ENCODE assay signal across 21 mouse cellular contexts in the genomic region with DNA sequence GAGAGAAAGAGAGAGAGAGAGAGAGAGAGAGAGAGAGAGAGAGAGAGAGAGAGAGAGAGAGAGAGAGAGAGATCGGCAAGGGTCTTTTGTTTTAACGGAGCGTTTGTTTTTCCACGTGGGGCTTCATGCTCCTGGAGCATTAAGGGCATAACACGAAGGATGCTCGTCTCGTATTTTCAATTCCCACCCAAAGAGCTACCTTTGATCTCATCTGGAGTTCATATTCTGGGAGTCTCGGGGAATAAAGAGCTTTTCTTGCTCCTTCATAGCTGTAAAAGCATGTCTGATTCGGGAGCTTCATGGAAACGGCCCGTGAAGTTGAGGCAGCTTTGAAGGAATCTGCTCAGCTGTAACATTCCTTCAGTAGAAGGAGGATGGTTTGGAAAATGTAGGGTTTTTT.
DNase-seq lines count a peak whose midpoint lies in the region; ATAC-seq and TF ChIP-seq lines count a peak whose summit lies in the region.
"Had no signal": no experiment of that assay in that cellular context is flagged by ENCODE, and none has a peak within 500 bp of the region (broad histone marks: within the 10 kb centered on the region; RNA-seq: fewer than 3 reads in every experiment).

No protein-coding gene starts in this region.

- WGBS in hindbrain, embryonic 12.5 days = 37% methylated on average over 11 of the region's 11 CpGs
- WGBS in hindbrain, embryonic 10.5 days = 41% methylated on average over 11 of the region's 11 CpGs
- WGBS in midbrain, embryonic 15.5 days = 19% methylated on average over 11 of the region's 11 CpGs
- WGBS in midbrain, embryonic 16.5 days = 31% methylated on average over 11 of the region's 11 CpGs
- 16% methylated on average over 11 of the region's 11 CpGs for WGBS in midbrain, postnatal 0 days

- TF ChIP-seq CTCF in midbrain, postnatal 0 days (IDR thresholded peaks at IDR 0.05) = no peak

- H3K36me3 ChIP-seq in hindbrain, embryonic 12.5 days = no peaks in the 10 kb centered on the region
- H3K36me3 ChIP-seq in hindbrain, embryonic 10.5 days = no peaks in the 10 kb centered on the region
- no peaks in the 10 kb centered on the region for H3K36me3 ChIP-seq in midbrain, embryonic 15.5 days (replicated peaks)
- no peaks in the 10 kb centered on the region for H3K36me3 ChIP-seq in midbrain, embryonic 16.5 days (ENCODE audit: control insufficient read depth, insufficient read depth, low read length)
- H3K36me3 ChIP-seq in midbrain, postnatal 0 days (ENCODE audit: insufficient read depth, low read length) = no peaks in the 10 kb centered on the region
- H3K36me3 ChIP-seq: heart, embryonic 15.5 days; limb, embryonic 12.5 days had no signal

- no peak for DNase-seq in hindbrain, embryonic 10.5 days (ENCODE audit: low spot score)
- peak; percentile 10 for DNase-seq in forelimb bud, embryonic 11.5 days (ENCODE audit: low read depth, low spot score)
- no peak for DNase-seq in midbrain, postnatal 0 days (ENCODE audit: low spot score)
- DNase-seq in heart, postnatal 36 days = no peak
- DNase-seq in adipocyte (ENCODE audit: low spot score) = no peak
- DNase-seq: adrenal gland, postnatal 10 days; cerebellum, adult 18-20 months; forebrain, postnatal 0 days; gastrocnemius, postnatal 10 days; heart, adult 2 months; kidney, adult 8-10 months; layer of hippocampus, adult 9-11 months; lung, postnatal 10 days; right cerebral cortex, postnatal 14 days; thymus, postnatal 25 days had no signal

- H3K9me3 ChIP-seq in hindbrain, embryonic 12.5 days (replicated peaks) = no peaks in the 10 kb centered on the region
- 0 out of 2 replicates have a peak, but pooled peaks cover 5% of the 10 kb centered on the region for H3K9me3 ChIP-seq in hindbrain, embryonic 10.5 days
- no peaks in the 10 kb centered on the region for H3K9me3 ChIP-seq in midbrain, embryonic 15.5 days
- no peaks in the 10 kb centered on the region for H3K9me3 ChIP-seq in midbrain, embryonic 16.5 days (replicated peaks; ENCODE audit: control insufficient read depth, low read length, poor library complexity, severe bottlenecking)
- no peaks in the 10 kb centered on the region for H3K9me3 ChIP-seq in midbrain, postnatal 0 days (ENCODE audit: low read length)
- H3K9me3 ChIP-seq: heart, embryonic 15.5 days; limb, embryonic 12.5 days had no signal

- H3K4me3 ChIP-seq in hindbrain, embryonic 12.5 days = no peak overlapping the region
- H3K4me3 ChIP-seq in hindbrain, embryonic 10.5 days = no peak overlapping the region
- H3K4me3 ChIP-seq in midbrain, embryonic 15.5 days = no peak overlapping the region
- H3K4me3 ChIP-seq in midbrain, embryonic 16.5 days (ENCODE audit: low read depth, low read length) = no peak overlapping the region
- no peak overlapping the region for H3K4me3 ChIP-seq in midbrain, postnatal 0 days (ENCODE audit: low read depth, low read length)
- H3K4me3 ChIP-seq: heart, adult 2 months; heart, embryonic 15.5 days; limb, embryonic 12.5 days; myocyte had no signal

- intact Hi-C loops in heart, postnatal 36 days (cut with DNase I) = no loop called here

- H3K4me1 ChIP-seq in hindbrain, embryonic 12.5 days = no peaks in the 10 kb centered on the region
- H3K4me1 ChIP-seq in hindbrain, embryonic 10.5 days (replicated peaks) = peaks cover 22% of the 10 kb centered on the region
- peaks cover 7% of the 10 kb centered on the region; the same call in 1 of the 2 replicates for H3K4me1 ChIP-seq in midbrain, embryonic 15.5 days
- H3K4me1 ChIP-seq in midbrain, embryonic 16.5 days (ENCODE audit: control insufficient read depth, insufficient read depth, low read length) = no peaks in the 10 kb centered on the region
- H3K4me1 ChIP-seq in midbrain, postnatal 0 days (ENCODE audit: insufficient read depth, low read length) = no peaks in the 10 kb centered on the region
- H3K4me1 ChIP-seq: heart, embryonic 15.5 days had no signal

- ATAC-seq in hindbrain, embryonic 12.5 days (ENCODE audit: low FRiP score) = no peak
- no peak for ATAC-seq in midbrain, embryonic 15.5 days (replicated peaks)
- ATAC-seq in midbrain, embryonic 16.5 days = no peak
- ATAC-seq in midbrain, postnatal 0 days (ENCODE audit: low FRiP score) = no peak
- ATAC-seq: forebrain, postnatal 0 days had no signal

- H3K27ac ChIP-seq in hindbrain, embryonic 12.5 days = no peak overlapping the region
- H3K27ac ChIP-seq in hindbrain, embryonic 10.5 days = no peak overlapping the region
- H3K27ac ChIP-seq in midbrain, embryonic 15.5 days = no peak overlapping the region
- no peak overlapping the region for H3K27ac ChIP-seq in midbrain, embryonic 16.5 days (ENCODE audit: low read length)
- H3K27ac ChIP-seq in midbrain, postnatal 0 days (ENCODE audit: low read depth, low read length) = no peak overlapping the region
- H3K27ac ChIP-seq: heart, adult 2 months; heart, embryonic 15.5 days had no signal

- H3K9ac ChIP-seq in hindbrain, embryonic 12.5 days = no peak overlapping the region
- no peak overlapping the region for H3K9ac ChIP-seq in midbrain, embryonic 15.5 days
- H3K9ac ChIP-seq in midbrain, embryonic 16.5 days (ENCODE audit: low read depth, low read length) = no peak overlapping the region
- H3K9ac ChIP-seq in midbrain, postnatal 0 days (replicated peaks; ENCODE audit: low read length, poor library complexity, severe bottlenecking) = no peak overlapping the region
- H3K9ac ChIP-seq: forebrain, postnatal 0 days; heart, embryonic 15.5 days; limb, embryonic 12.5 days had no signal

- no peaks in the 10 kb centered on the region for H3K27me3 ChIP-seq in hindbrain, embryonic 12.5 days
- no peaks in the 10 kb centered on the region for H3K27me3 ChIP-seq in hindbrain, embryonic 10.5 days (ENCODE audit: insufficient read depth, poor library complexity, severe bottlenecking)
- no peaks in the 10 kb centered on the region for H3K27me3 ChIP-seq in midbrain, embryonic 15.5 days (replicated peaks)
- no peaks in the 10 kb centered on the region for H3K27me3 ChIP-seq in midbrain, embryonic 16.5 days (ENCODE audit: control insufficient read depth, insufficient read depth, low read depth, low read length)
- no peaks in the 10 kb centered on the region for H3K27me3 ChIP-seq in midbrain, postnatal 0 days (ENCODE audit: insufficient read depth, low read length)
- H3K27me3 ChIP-seq: heart, embryonic 15.5 days; limb, embryonic 12.5 days had no signal

- H3K4me2 ChIP-seq in hindbrain, embryonic 12.5 days (replicated peaks) = peak overlapping the region; percentile 11; the same call in 1 of the 2 replicates
- peak overlapping the region; percentile 11; the same call in 1 of the 2 replicates for H3K4me2 ChIP-seq in midbrain, embryonic 15.5 days
- no peak overlapping the region; the same call in 1 of the 2 replicates for H3K4me2 ChIP-seq in midbrain, embryonic 16.5 days (ENCODE audit: low read length)
- peak overlapping the region; percentile 29; the same call in 1 of the 2 replicates for H3K4me2 ChIP-seq in midbrain, postnatal 0 days (ENCODE audit: low read depth, low read length, poor library complexity, severe bottlenecking)
- H3K4me2 ChIP-seq: heart, embryonic 15.5 days; limb, embryonic 12.5 days had no signal
